Mouse (Mus musculus) effector memory CD4-positive, alpha-beta T cell, adult 5 months (primary cell): ENCODE results near the gene Armc7. TPM values are rescaled to one million over a fixed set of nuclear protein-coding genes. Genes with fewer than 3 reads are reported as not detected.

Experiments
- polyA plus RNA-seq: library from polyadenylated mRNA; unstranded; fragments of 100-300 nt; shearing (Covaris generic); gene quantifications from one replicate; pipeline ENCODE4 v1.2.1, GENCODE M21; 2017

The Armc7 gene
- polyA plus RNA-seq = 49.9 TPM

GRCm38 (mm10) chr11:115475025-115475757 lies at the start of gene Armc7:
Gene Armc7 (plus strand): TSS chr11:115475667.

GRCm38 (mm10) chr11:115439906-115440595 lies 35.4 kb upstream of the Armc7 start, which contains the start of gene Trim80:
Gene Trim80 (plus strand): TSS chr11:115440545.

GRCm38 (mm10) chr11:115462243-115462891 lies 13.1 kb upstream of the Armc7 start, which contains the start of gene Slc16a5:
Gene Slc16a5 (plus strand): TSS chr11:115462474.

GRCm38 (mm10) chr11:115491356-115492083 lies 16.1 kb downstream of the Armc7 start, which contains the start of gene Nt5c:
Gene Nt5c (minus strand): TSS chr11:115491862.

GRCm38 (mm10) chr11:115514238-115514663 lies 38.8 kb downstream of the Armc7 start, which contains the start of gene Jpt1:
Gene Jpt1 (minus strand): TSS chr11:115514387.

GRCm38 (mm10) chr11:115536038-115536681 lies 60.7 kb downstream of the Armc7 start, which contains the start of gene Sumo2:
Gene Sumo2 (minus strand): TSS chr11:115536276.

Other genes starting within 250 kb of the Armc7 start
- not detected for gene Grin2c, start 208.4 kb upstream of the Armc7 start, polyA plus RNA-seq
- 16.6 TPM for gene Fdxr, start 198.6 kb upstream of the Armc7 start, polyA plus RNA-seq
- gene Fads6, start 178.0 kb upstream of the Armc7 start, polyA plus RNA-seq = 0.30 TPM
- gene Otop2, start 168.5 kb upstream of the Armc7 start, polyA plus RNA-seq = not detected
- not detected for gene Ush1g, start 153.6 kb upstream of the Armc7 start, polyA plus RNA-seq
- gene Otop3, start 140.9 kb upstream of the Armc7 start, polyA plus RNA-seq = not detected
- 30.6 TPM for gene Hid1, start 107.9 kb upstream of the Armc7 start, polyA plus RNA-seq
- 0.14 TPM for gene Cdr2l, start 93.8 kb upstream of the Armc7 start, polyA plus RNA-seq
- 83.7 TPM for gene Mrpl58, start 71.9 kb upstream of the Armc7 start, polyA plus RNA-seq
- gene Atp5h, start 55.7 kb upstream of the Armc7 start, polyA plus RNA-seq = 522 TPM
- 82.3 TPM for gene Kctd2, start 55.5 kb upstream of the Armc7 start, polyA plus RNA-seq
- not detected for gene Trim80, start 35.1 kb upstream of the Armc7 start, polyA plus RNA-seq
- gene Slc16a5, start 13.2 kb upstream of the Armc7 start, polyA plus RNA-seq = 3.4 TPM
- gene Nt5c, start 16.2 kb downstream of the Armc7 start, polyA plus RNA-seq = 176 TPM
- gene Jpt1, start 38.7 kb downstream of the Armc7 start, polyA plus RNA-seq = 321 TPM
- 633 TPM for gene Sumo2, start 60.6 kb downstream of the Armc7 start, polyA plus RNA-seq
- 60.7 TPM for gene Nup85, start 88.8 kb downstream of the Armc7 start, polyA plus RNA-seq
- gene Mrps7, start 128.3 kb downstream of the Armc7 start, polyA plus RNA-seq = 73.7 TPM
- gene Gga3, start 128.4 kb downstream of the Armc7 start, polyA plus RNA-seq = 42.1 TPM
- 381 TPM for gene Mif4gd, start 137.3 kb downstream of the Armc7 start, polyA plus RNA-seq
- gene Slc25a19, start 152.6 kb downstream of the Armc7 start, polyA plus RNA-seq = 80.4 TPM
- 232 TPM for gene Grb2, start 232.9 kb downstream of the Armc7 start, polyA plus RNA-seq